Mouse (Mus musculus) kidney, postnatal 14 days (tissue): ENCODE results near the gene Kif24.

Source experiments
- DNase-seq: peaks from one replicate; pipeline ENCODE4 v3.0.0; 2022; ENCODE audit warnings: mixed read lengths

Gene Kif24

GRCm38 (mm10) chr4:41464345-41465286 lies at the start of gene Kif24, which contains the start of gene Nudt2:
Gene Kif24, minus strand, starts transcription at chr4:41464887.
Gene Nudt2, plus strand, starts transcription at chr4:41465151.
- DNase-seq, result peak; percentile 99

GRCm38 (mm10) chr4:41513714-41514113 lies 49.0 kb upstream of the Kif24 start:
- no peak for DNase-seq

GRCm38 (mm10) chr4:41513309-41513708 lies 48.6 kb upstream of the Kif24 start:
- DNase-seq, result no peak

- no peak for DNase-seq
These were observed 43.3 kb upstream of the Kif24 start for GRCm38 (mm10) chr4:41507998-41508397.

- no peak for DNase-seq
These were observed 42.7 kb upstream of the Kif24 start for GRCm38 (mm10) chr4:41507326-41507924.

GRCm38 (mm10) chr4:41506906-41507305 lies 42.2 kb upstream of the Kif24 start:
- DNase-seq, result peak; percentile 93

GRCm38 (mm10) chr4:41506156-41506555 lies 41.5 kb upstream of the Kif24 start:
- DNase-seq, result peak; percentile 77

GRCm38 (mm10) chr4:41505131-41505551 lies 40.5 kb upstream of the Kif24 start:
- peak; percentile 33 for DNase-seq

- no peak for DNase-seq
These were observed 39.6 kb upstream of the Kif24 start for GRCm38 (mm10) chr4:41504325-41504724.

- DNase-seq, result peak; percentile 99
These were observed 38.3 kb upstream of the Kif24 start, which contains the start of gene AI464131 for GRCm38 (mm10) chr4:41502986-41503412. Gene AI464131, minus strand, starts transcription at chr4:41503076.

- DNase-seq, result no peak
These were observed 37.7 kb upstream of the Kif24 start for GRCm38 (mm10) chr4:41502171-41502940.

- peak; percentile 65 for DNase-seq
These were observed 36.1 kb upstream of the Kif24 start for GRCm38 (mm10) chr4:41500787-41501186.

- no peak for DNase-seq
These were observed 34.9 kb upstream of the Kif24 start for GRCm38 (mm10) chr4:41499619-41500018.

GRCm38 (mm10) chr4:41498921-41499391 lies 34.3 kb upstream of the Kif24 start:
- DNase-seq, result peak; percentile 79

GRCm38 (mm10) chr4:41497995-41498845 lies 33.5 kb upstream of the Kif24 start:
- no peak for DNase-seq

- DNase-seq, result no peak
These were observed 32.9 kb upstream of the Kif24 start for GRCm38 (mm10) chr4:41497579-41497978.

- peak; percentile 66 for DNase-seq
These were observed 32.4 kb upstream of the Kif24 start for GRCm38 (mm10) chr4:41497046-41497445.

- DNase-seq, result no peak
These were observed 31.2 kb upstream of the Kif24 start for GRCm38 (mm10) chr4:41495850-41496249.

GRCm38 (mm10) chr4:41495076-41495475 lies 30.4 kb upstream of the Kif24 start:
- DNase-seq, result no peak

- peak; percentile 71 for DNase-seq
These were observed 29.7 kb upstream of the Kif24 start for GRCm38 (mm10) chr4:41494378-41494777.

- no peak for DNase-seq
These were observed 28.9 kb upstream of the Kif24 start for GRCm38 (mm10) chr4:41493464-41494116.
